Mouse (Mus musculus): ENCODE measurements around the gene Tent5b.

The Tent5b gene

DNA sequence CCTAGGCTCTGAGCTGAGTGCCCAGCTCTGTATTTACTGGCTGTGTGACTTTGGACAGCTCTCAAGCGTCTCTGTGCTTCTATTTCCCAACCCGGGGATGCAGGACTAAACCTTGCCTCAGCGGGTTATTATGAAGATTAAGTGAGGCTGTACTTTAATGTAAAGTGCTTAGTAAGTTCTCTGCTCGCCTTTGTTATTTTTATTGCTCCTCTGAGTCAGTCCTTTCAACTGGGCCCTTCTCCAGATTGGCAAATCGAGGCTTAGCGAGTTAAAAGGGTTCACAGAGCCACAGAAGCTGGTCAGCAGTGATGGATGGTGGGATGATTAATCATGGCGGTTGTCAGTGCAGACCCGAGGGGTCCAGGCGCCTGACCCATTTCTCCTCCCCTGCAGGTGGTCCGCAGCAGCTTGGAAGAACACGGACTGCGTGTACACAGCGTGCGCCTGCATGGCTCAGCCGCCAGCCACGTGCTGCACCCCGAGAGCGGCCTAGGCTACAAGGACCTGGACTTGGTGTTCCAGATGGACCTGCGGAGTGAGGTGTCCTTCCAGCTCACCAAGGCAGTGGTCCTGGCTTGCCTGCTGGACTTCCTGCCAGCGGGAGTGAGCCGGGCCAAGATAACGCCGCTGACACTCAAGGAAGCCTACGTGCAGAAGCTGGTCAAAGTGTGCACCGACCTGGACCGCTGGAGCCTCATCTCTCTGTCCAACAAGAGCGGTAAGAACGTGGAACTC, 5.9 kb downstream of the Tent5b start:
- ChIA-PET POLR2A (interaction anchor here in 3 of 4 experiments (0.6 to 3.0 kb wide), 13 partner anchors 8 to 328 kb away, joined by 3 to 12 read pairs (median 3); partner anchors contain the start of genes Wdtc1 (in 2 of the 3) and Nudc (in 1 of the 3)), CTCF (interaction anchor here in 3 of 4 experiments (0.6 to 3.1 kb wide), 6 partner anchors 8 to 124 kb away, joined by 3 to 11 read pairs (median 4); no protein-coding TSS in a partner anchor)

DNA sequence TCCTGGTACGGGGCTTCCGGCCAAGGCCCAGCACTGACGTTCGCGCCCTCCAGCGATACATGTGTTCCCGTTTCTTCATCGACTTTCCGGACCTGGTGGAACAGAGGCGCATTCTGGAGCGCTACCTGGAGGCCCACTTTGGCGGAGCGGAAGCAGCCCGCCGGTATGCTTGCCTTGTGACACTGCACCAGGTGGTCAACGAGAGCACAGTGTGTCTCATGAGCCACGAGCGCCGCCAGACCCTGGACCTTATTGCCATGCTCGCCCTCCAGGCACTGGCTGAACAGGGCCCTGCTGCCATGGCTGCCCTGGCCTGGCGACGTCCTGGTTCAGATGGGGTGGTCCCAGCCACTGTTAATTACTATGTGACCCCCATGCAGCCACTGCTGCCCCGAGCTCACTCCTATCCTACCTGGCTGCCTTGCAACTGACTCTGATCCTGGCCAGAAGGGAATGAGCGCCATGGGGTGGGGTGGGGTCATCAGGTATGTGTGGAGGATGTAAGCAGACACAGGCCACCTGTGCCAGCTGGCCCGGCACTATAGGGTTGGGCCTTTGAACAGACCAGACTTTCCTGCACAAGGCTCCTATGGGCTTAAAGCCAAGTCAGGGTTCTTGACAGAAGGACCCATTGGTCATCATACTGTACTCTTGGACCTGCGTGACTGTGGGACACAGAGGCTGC, 6.9 kb downstream of the Tent5b start:
- CTCF ChIA-PET = interaction anchor here in 1 of 4 experiments (3.1 kb wide), 1 partner anchor 7 kb away, joined by 11 read pairs; no protein-coding TSS in a partner anchor
- POLR2A ChIA-PET = interaction anchor here in 1 of 4 experiments (1.5 to 3.0 kb wide), 3 partner anchors 11 to 59 kb away, joined by 4 to 10 read pairs (median 8); partner anchors contain the start of gene Nudc

DNA sequence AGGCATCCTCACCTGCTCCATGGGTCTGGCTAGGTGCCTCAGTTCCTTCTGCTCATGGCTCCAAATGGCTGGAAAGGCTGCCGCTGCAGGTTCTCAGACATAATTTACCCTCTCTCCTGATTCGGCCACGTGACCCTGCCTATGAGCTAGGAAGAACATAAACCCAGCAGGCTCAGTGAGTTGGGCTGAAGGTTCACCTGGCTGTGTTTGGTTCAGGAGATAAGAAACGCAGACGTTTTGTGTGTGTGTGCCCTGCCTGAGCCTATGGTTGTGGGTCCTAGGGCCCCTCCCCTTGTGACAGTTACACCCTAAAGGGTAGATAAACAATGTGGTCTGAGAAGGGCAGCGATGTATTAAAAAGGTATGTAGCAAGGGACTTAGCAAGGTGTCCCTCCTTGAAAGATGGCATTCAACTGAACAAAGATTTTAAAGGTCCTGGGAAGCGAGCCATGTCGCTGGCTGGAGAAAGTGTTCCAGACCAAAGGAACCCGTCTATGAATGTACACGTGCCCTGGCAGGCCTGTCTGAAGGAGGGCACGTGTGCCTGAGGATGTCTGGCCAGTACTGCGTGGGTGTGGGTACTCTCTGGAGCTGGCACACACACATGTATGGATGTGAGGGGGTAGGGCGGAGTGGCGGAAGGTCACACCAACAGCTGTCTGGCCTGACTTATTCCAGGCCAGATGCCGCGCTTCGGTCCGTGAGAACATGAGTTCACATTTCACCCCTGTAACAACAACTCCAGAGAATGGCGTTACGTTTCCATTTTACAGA, 8.9 kb downstream of the Tent5b start:
- CTCF ChIA-PET = no interaction called here
- POLR2A ChIA-PET = interaction anchor here in 3 of 4 experiments (0.6 to 3.2 kb wide), 5 partner anchors 9 to 58 kb away, joined by 3 to 12 read pairs (median 4); partner anchors contain the start of genes Tent5b (in 3 of the 3) and Trnp1 (in 1 of the 3)

DNA sequence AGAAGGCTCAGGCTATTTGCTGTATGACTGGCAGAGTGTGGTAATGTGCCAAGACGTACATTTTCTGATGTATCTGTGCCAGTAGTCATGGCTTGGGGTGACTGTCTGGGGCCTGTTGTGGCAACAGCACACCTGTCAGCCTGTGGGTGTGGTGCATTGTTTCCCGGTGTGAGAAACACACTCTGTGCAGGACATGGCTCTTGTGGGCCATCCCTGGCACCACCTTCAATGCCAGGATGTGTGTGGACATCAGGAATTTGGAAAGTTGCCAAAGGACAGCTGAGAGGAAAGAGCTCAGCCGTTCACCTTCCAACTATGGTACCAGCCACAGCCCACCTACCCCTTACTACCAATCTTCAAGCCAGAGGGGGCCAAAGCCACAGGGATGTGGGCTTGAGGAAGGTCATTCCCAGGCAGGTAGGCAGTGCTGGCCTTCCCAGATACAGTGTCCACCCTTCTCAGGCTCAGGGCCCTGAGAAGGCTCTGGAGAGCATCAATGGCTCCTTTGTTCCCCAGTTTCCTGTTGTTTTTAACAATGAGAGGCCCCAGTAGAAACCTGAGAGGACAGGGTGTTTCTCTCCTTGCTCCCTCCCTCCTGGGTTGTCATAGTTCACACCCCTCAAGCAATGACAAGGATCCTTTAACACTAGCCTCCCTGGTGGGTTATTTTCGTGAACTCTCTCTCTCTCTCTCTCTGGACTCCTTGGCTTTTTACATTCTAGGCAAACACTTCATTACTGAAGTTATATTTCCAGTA, 9.7 kb downstream of the Tent5b start:
- ChIA-PET POLR2A (interaction anchor here in 3 of 4 experiments (0.7 to 3.2 kb wide), 3 partner anchors 10 to 169 kb away, joined by 3 to 12 read pairs (median 6); partner anchors contain the start of gene Tent5b (in 2 of the 3)), CTCF (interaction anchor here in 2 of 4 experiments (0.6 kb wide), 2 partner anchors 9 to 479 kb away, joined by 3 read pairs; no protein-coding TSS in a partner anchor)

DNA sequence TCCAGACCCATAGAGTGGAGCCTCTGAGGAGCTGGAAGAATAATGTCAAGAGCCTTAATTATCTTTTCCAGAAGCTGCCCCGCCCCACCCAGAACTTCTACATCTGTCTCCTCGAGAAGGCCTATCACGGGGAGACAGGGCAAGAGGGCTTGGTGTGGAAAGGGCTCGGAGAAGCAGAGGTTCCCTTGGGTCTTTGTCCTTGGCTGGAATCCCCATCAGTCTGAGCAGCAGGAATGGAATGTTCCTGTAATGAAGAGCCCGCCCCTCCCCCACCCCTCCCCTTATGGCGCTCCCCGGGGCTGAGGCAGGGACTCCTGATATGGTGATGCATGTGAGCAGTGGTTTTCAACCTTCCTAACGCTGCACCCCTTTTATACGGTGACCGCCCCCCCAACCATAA, 11.9 kb downstream of the Tent5b start:
- POLR2A ChIA-PET = interaction anchor here in 2 of 4 experiments (0.5 to 3.2 kb wide), 6 partner anchors 11 to 138 kb away, joined by 3 to 12 read pairs (median 4); partner anchors contain the start of genes Tent5b (in 2 of the 2) and Wdtc1 (in 1 of the 2)
- CTCF ChIA-PET = interaction anchor here in 2 of 4 experiments (0.7 to 1.7 kb wide), 3 partner anchors 11 to 43 kb away, joined by 4 to 6 read pairs (median 4); partner anchors contain the start of gene Tent5b (in 2 of the 2)

DNA sequence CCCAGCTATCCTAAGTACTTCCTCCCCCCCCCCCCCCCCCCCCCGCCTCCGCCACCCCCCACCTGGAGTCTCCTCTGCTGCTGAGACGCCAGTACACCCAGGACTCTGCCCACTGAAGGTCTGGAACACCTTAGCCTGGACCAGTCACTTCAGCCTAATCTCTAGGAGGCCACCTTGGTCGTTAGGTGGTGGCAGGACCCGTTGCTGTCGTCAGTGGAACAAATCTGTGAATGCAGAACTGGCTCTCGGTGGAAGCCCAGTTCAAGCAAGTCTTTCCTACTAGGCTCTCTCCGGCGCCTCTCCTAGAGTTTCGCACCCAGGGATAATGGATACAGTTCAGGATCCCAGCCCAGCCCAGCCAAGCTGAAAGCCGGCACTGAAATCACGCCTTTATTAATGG, 14.0 kb downstream of the Tent5b start:
- ChIA-PET POLR2A (interaction anchor here (0.5 to 4.6 kb wide), 20 partner anchors 9 to 334 kb away, joined by 3 to 49 read pairs (median 4); partner anchors contain the start of genes Tent5b (in 3 of the 4), Gpatch3 (in 1 of the 4), Nudc (in 1 of the 4) and Slc9a1 (in 1 of the 4)), CTCF (interaction anchor here (0.6 to 2.6 kb wide), 30 partner anchors 8 to 1502 kb away, joined by 3 to 30 read pairs (median 4); partner anchors contain the start of gene Tent5b (in 3 of the 4))

DNA sequence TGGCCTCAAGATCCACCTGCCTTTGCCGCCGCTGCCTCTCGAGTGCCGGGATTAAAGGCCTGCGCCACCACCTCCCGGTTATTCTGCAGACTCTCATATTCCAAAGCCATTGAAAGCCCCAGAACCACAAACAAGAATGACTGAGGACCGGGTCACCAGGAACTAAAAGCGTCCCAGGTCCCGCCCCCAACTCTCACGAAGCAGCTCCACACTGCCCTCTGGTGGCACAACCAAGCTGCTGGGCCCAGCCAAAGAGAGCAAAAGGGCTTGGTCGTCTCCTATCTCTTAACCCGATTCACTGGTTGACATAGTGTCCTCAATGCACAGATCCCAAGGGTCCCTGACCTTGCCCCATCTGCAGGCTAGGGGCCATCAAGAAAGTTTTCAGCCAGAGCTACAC, 14.5 kb downstream of the Tent5b start:
- CTCF ChIA-PET = interaction anchor here (0.5 to 2.6 kb wide), 32 partner anchors 9 to 468 kb away, joined by 3 to 30 read pairs (median 4); partner anchors contain the start of gene Tent5b (in 3 of the 4)
- POLR2A ChIA-PET = interaction anchor here (0.5 to 4.6 kb wide), 26 partner anchors 9 to 406 kb away, joined by 3 to 49 read pairs (median 3); partner anchors contain the start of genes Tent5b (in 3 of the 4), Gpatch3 (in 1 of the 4), Nudc (in 1 of the 4) and Slc9a1 (in 1 of the 4)

DNA sequence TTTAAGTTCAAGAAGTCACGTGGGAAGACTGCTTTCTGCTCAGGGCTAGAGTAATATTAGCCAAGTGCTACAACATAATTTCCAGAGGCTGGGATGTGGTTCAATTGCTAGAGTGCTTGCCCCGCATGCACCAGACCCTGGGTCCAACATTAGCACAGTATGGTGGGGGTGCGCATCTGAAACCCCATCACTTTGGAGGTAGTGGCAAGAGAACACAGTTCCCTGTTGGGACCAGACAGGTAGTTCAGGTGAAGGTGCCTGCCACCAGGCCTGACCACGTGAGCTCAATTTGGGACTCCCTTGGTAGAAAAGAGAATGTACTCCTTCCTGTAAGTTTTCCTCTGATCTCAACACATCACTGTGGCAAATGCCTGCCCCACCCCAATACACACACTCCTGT, 14.9 kb downstream of the Tent5b start:
- ChIA-PET CTCF (interaction anchor here (0.5 to 2.6 kb wide), 32 partner anchors 9 to 611 kb away, joined by 3 to 30 read pairs (median 4); partner anchors contain the start of genes Tent5b (in 3 of the 4) and Stx12 (in 1 of the 4)), POLR2A (interaction anchor here (0.5 to 4.6 kb wide), 31 partner anchors 8 to 483 kb away, joined by 3 to 49 read pairs (median 3); partner anchors contain the start of genes Tent5b (in 3 of the 4), Gpatch3 (in 1 of the 4), Nudc (in 1 of the 4) and Slc9a1 (in 1 of the 4))

DNA sequence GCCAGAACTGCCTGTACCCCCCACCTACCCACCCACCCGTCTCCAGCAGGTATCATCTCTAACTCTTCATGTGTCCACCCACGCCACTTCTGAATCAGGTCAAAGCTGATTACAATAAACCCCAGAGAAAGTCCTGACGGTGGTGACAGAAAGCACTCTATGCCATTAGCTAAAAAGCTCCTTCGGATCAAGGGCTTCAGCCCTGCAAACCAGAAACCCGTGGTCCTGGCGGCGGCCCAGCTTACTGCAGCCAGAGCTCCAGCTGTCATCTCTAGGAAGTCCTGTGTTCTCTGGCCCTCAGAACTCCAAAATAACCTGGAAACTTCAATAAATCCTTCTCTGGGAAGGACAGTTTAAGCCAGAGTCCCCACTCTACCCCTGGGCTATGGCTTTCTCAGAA, 15.8 kb downstream of the Tent5b start:
- ChIA-PET POLR2A (interaction anchor here (0.6 to 4.6 kb wide), 12 partner anchors 11 to 406 kb away, joined by 3 to 49 read pairs (median 3); partner anchors contain the start of gene Tent5b (in 3 of the 4)), CTCF (interaction anchor here (0.6 to 3.2 kb wide), 14 partner anchors 11 to 612 kb away, joined by 3 to 30 read pairs (median 4); partner anchors contain the start of genes Tent5b (in 2 of the 4) and Stx12 (in 1 of the 4))

DNA sequence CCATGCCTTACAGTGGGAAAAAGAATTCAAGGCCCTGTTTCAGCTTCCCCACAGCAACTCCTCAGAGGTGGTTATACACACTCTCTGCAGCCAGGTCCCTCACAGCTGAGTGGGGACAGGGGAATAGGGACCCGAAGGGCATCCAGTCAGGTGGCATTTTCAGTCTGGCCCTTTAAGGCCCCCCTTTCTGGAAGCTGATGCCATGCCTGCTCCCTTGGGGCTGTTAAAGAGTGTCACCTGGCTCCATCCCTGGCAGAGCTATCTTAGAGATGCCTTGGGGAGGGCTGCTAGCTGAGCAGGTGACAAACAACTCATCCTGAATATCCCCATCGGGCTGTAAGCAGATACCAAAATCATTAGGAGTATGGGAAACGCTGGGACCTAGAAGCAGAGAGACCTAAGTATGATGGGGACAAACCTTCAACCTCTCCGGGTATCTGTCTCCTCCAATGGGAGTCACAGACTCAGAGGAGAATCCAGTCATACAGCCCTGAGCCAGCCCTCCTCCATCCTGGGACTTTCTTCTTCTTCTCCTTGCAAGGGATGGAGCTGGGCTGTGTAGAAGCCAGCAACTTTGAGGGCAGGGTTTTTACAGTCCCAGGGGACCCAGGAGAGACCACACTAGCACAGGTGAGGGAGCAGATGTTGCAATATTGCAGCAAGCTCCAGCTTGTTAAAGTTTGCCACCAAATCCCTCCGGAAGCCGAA, 17.0 kb downstream of the Tent5b start:
- CTCF ChIA-PET = interaction anchor here (0.6 to 3.2 kb wide), 12 partner anchors 12 to 540 kb away, joined by 3 to 22 read pairs (median 3); partner anchors contain the start of gene Tent5b (in 3 of the 4)
- POLR2A ChIA-PET = interaction anchor here in 3 of 4 experiments (0.8 to 4.6 kb wide), 31 partner anchors 9 to 256 kb away, joined by 3 to 49 read pairs (median 4); partner anchors contain the start of genes Tent5b (in 3 of the 3), Nudc (in 2 of the 3), Gpatch3 (in 1 of the 3) and Kdf1 (in 1 of the 3)

DNA sequence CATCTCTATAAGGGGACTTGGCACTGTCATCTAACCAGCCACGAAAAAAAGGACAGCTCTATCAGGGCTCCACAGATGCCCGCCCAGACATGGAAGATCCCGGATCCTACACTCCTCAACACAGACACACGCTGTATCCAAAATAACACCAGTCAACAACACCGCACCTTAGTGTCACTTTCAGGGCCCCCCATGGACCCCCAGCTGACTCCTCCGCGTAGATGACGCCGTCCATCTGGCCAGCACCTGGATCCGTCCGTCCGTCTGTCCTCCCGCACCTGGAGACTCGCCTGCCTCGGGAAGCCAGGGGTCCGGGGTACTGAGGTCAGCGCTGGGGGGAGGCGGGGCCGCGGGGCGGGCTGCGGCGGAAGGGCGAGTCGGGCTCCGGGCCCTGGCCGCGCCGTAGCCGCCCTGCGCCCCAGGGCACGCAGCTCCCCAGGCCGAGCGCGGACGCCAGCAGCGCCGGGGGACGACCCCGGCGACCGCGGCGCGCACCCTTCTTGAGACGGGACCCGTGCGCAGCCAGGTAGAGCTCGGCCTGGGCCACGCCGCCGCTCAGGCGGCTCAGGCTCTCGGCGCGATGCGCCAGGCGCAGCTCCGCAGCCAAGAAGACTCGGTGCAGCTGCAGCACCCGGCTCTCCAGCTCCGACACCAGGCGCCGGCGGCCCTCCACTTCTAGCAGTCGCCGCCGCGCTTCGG, 17.7 kb downstream of the Tent5b start:
- CTCF ChIA-PET = interaction anchor here (0.5 to 3.2 kb wide), 20 partner anchors 11 to 764 kb away, joined by 3 to 22 read pairs (median 3); partner anchors contain the start of genes Tent5b (in 3 of the 4) and Zdhhc18 (in 1 of the 4)

DNA sequence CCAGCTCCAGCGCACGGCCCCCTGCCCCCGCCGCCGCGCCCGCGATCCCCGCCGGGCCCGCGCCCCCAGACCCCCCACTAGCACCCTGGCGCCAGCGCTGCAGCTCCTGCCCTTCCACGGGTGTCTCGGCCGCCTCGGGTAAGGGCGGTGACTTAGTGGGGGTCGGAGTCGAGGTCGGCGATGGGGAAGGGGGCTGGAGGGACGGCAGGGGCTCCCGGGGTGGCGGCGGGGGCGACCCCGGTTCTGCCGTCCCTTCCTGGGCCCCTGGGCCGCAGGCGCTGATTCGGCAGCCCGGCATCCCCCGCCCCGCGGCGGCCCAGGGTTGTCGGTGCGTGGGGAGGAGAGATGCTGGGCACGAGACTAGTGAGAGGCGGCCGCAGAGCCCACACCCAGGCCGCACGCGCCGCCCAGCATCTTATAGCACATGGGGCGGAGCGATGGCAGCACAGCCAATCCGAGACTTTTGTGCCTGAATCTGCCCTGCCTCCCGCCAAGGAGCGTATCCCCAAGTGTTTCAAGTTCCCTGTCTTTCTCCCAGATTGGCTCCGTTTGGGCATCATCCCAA, 18.3 kb downstream of the Tent5b start, which contains the start of gene Trnp1:
Gene Trnp1 (minus strand): TSS at position 391 of the 565 bp plus-strand sequence.
- ChIA-PET POLR2A (interaction anchor here (0.6 to 4.6 kb wide), 35 partner anchors 10 to 1190 kb away, joined by 3 to 49 read pairs (median 5); partner anchors contain the start of genes Tent5b (in 4 of the 4), Nudc (in 2 of the 4), Wdtc1 (in 2 of the 4) and Gpatch3 (in 1 of the 4)), CTCF (interaction anchor here (0.6 to 3.2 kb wide), 16 partner anchors 11 to 765 kb away, joined by 3 to 22 read pairs (median 3); partner anchors contain the start of genes Tent5b (in 3 of the 4) and Zdhhc18 (in 1 of the 4))

More for the DNA sequence above, 17.7 kb downstream of the Tent5b start:
- POLR2A ChIA-PET = interaction anchor here (0.6 to 4.6 kb wide), 40 partner anchors 9 to 1189 kb away, joined by 3 to 49 read pairs (median 4); partner anchors contain the start of genes Tent5b (in 4 of the 4), Nudc (in 2 of the 4), Wdtc1 (in 2 of the 4) and Gpatch3 (in 1 of the 4)

DNA sequence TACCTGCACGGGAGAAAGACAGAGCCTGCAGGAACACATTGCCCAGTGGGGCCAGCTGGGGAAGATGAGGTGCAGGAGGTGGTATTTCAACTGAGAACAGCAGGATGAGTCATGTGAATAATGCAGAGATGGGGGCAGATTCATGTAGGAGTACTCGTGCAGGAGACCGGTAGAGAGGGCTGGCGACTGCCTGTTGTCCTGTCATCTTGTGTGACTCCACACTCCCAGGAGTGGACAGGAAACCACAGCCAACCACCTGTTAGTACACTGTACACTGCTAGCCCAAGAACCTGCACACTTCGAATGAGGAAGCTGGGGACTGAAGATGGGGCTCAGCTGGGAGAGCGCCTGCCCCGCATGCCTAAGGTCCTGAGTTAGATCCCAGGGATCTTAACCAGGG, 21.6 kb downstream of the Tent5b start:
- ChIA-PET CTCF (interaction anchor here in 3 of 4 experiments (0.5 to 1.4 kb wide), 7 partner anchors 17 to 394 kb away, joined by 3 to 5 read pairs (median 3); no protein-coding TSS in a partner anchor), POLR2A (interaction anchor here (0.6 to 2.5 kb wide), 12 partner anchors 9 to 339 kb away, joined by 3 to 10 read pairs (median 4); partner anchors contain the start of genes Tent5b (in 2 of the 4), Gpatch3 (in 1 of the 4) and Kdf1 (in 1 of the 4))

DNA sequence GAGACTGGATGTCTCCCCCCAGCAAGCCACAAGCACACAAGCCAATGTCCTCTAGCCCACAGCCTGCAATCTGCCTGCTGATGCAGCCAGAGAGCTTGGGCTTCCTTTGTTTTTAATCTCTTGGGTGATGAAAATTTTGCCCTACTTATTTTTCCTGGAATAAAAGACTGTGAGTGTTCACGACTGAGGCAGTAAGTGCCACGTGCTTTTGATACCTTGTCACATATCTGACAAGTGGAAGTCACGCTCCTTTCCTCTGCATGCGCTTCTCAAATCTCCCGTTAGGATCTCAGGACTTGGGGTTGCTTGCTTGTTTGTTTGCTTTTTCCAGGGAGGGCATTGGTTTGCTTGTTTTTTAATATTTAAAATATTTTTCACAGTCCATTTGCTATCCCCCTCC, 24.4 kb downstream of the Tent5b start:
- CTCF ChIA-PET = no interaction called here
- POLR2A ChIA-PET = no interaction called here
